Mouse (Mus musculus) neural tube, embryonic 11.5 days (tissue): ENCODE data around the gene Pea15a. TPM values are rescaled to one million over a fixed set of nuclear protein-coding genes. Genes with fewer than 3 reads are reported as not detected.

Experiments used
- ATAC-seq: fragments of 200-750 bp; cut with Nextera tagmentation; 2 replicates; pipeline ENCODE4 v1.8.0; 2017; ENCODE audit warnings: moderate number of reproducible peaks, mild to moderate bottlenecking, moderate TSS enrichment, moderate library complexity; ENCODE audit not compliant: insufficient read depth, low FRiP score, low TSS enrichment
- DNase-seq: peaks from one replicate; pipeline ENCODE4 v3.0.0-alpha.2; 2015; ENCODE audit warnings: low spot score
- H3K27ac ChIP-seq: fragments of 300-500 bp; sonication (generic); 2 replicates; pipeline ENCODE4 v1.5.1; 2014; ENCODE audit warnings: low read depth, mild to moderate bottlenecking, low read length
- H3K27me3 ChIP-seq: fragments of 300-500 bp; sonication (generic); 2 replicates; pipeline ENCODE4 v1.6.1; 2014; ENCODE audit warnings: mild to moderate bottlenecking, low read length, mixed read lengths; ENCODE audit not compliant: control insufficient read depth, insufficient read depth
- H3K36me3 ChIP-seq: fragments of 300-500 bp; sonication (generic); 2 replicates; pipeline ENCODE4 v1.6.1; 2014; ENCODE audit warnings: mild to moderate bottlenecking, low read length, moderate library complexity, mixed read lengths; ENCODE audit not compliant: control insufficient read depth, insufficient read depth
- H3K4me1 ChIP-seq: fragments of 300-500 bp; sonication (generic); 2 replicates; pipeline ENCODE4 v1.6.1; 2014; ENCODE audit warnings: low read length, mixed read lengths; ENCODE audit not compliant: control insufficient read depth, insufficient read depth
- H3K4me2 ChIP-seq: fragments of 300-500 bp; sonication (generic); 2 replicates; pipeline ENCODE4 v1.6.1; 2014; ENCODE audit warnings: low read depth, mild to moderate bottlenecking, moderate library complexity
- H3K4me3 ChIP-seq: fragments of 300-500 bp; sonication (generic); 2 replicates; pipeline ENCODE4 v1.5.1; 2014; ENCODE audit warnings: low read depth, low read length
- H3K9ac ChIP-seq: fragments of 300-500 bp; sonication (generic); 2 replicates; pipeline ENCODE4 v1.6.1; 2014; ENCODE audit warnings: mild to moderate bottlenecking, low read length
- H3K9me3 ChIP-seq: fragments of 300-500 bp; sonication (generic); 2 replicates; pipeline ENCODE4 v1.6.1; 2016; ENCODE audit warnings: low read length; ENCODE audit not compliant: control insufficient read depth
- WGBS: fragments of 180-500 bp; shearing (Covaris S2); extraction: QIAGEN DNeasy Blood & Tissue Kit; methylation state at CpG from one replicate; pipeline ENCODE4 v1.1.7; 2014; 5-methylcytosine and 5-hydroxymethylcytosine counted together
- polyA plus RNA-seq: library from polyadenylated mRNA; unstranded; fragments of >200 nt; fragmentation: Nextera tagmentation; extraction: Ambion mirVana; gene quantifications from 2 replicates; pipeline ENCODE4 v1.2.1, GENCODE M21; 2014

Pea15a gene
- polyA plus RNA-seq, 1 experiment from 2014 or later, result 272 TPM

GRCm38 (mm10) chr1:172155518-172155917 is 51.1 kb downstream of the Pea15a start:
- H3K9me3 ChIP-seq, result no peaks in the 10 kb centered on the region
- ATAC-seq (no peak), DNase-seq (no peak)
- H3K36me3 ChIP-seq, result peaks cover 9% of the 10 kb centered on the region; the same call in 1 of the 2 replicates
- WGBS, result 90% methylated on average over 3 of the region's 3 CpGs
- no peak overlapping the region for H3K4me3 ChIP-seq
- H3K9ac ChIP-seq, result no peak overlapping the region
- no peaks in the 10 kb centered on the region for H3K27me3 ChIP-seq
- H3K27ac ChIP-seq, result no peak overlapping the region
- H3K4me1 ChIP-seq, result no peaks in the 10 kb centered on the region
- no peak overlapping the region for H3K4me2 ChIP-seq

- ATAC-seq, result no peak
- no peaks in the 10 kb centered on the region for H3K9me3 ChIP-seq
- no peaks in the 10 kb centered on the region for H3K27me3 ChIP-seq
- no peaks in the 10 kb centered on the region for H3K4me1 ChIP-seq
- H3K4me3 ChIP-seq, result no peak overlapping the region
- H3K27ac ChIP-seq, result no peak overlapping the region
- DNase-seq, result no peak
- no peak overlapping the region for H3K4me2 ChIP-seq
- H3K9ac ChIP-seq, result no peak overlapping the region
- H3K36me3 ChIP-seq, result peaks cover 9% of the 10 kb centered on the region; the same call in 1 of the 2 replicates
- 91% methylated on average over 3 of the region's 3 CpGs for WGBS
Measured at GRCm38 (mm10) chr1:172154536-172154935, 52.1 kb downstream of the Pea15a start.

GRCm38 (mm10) chr1:172148955-172149815 is 57.4 kb downstream of the Pea15a start:
- no peak overlapping the region; the same call in 1 of the 2 replicates for H3K27ac ChIP-seq
- H3K4me2 ChIP-seq, result peak overlapping the region; percentile 65
- H3K4me1 ChIP-seq, result no peaks in the 10 kb centered on the region
- H3K9ac ChIP-seq, result peak overlapping the region; percentile 99
- peaks cover 7% of the 10 kb centered on the region; the same call in 1 of the 2 replicates for H3K36me3 ChIP-seq
- ATAC-seq (no peak), DNase-seq (no peak)
- no peaks in the 10 kb centered on the region for H3K9me3 ChIP-seq
- 28% methylated on average over 19 of the region's 19 CpGs for WGBS
- no peaks in the 10 kb centered on the region for H3K27me3 ChIP-seq
- peak overlapping the region; percentile 96 for H3K4me3 ChIP-seq

- Histone ChIP-seq H3K36me3 (peaks cover 7% of the 10 kb centered on the region; the same call in 1 of the 2 replicates), H3K9me3 (no peaks in the 10 kb centered on the region), H3K4me3 (peak overlapping the region; percentile 96), H3K4me1 (no peaks in the 10 kb centered on the region), H3K9ac (peak overlapping the region; percentile 99), H3K27me3 (no peaks in the 10 kb centered on the region), H3K27ac (peak overlapping the region; percentile 92), H3K4me2 (peak overlapping the region; percentile 65)
- peak; percentile 71 for ATAC-seq
- peak; percentile 70 for DNase-seq
- under 1% methylated on average over 40 of the region's 40 CpGs for WGBS
Measured at GRCm38 (mm10) chr1:172148279-172148954, 58.2 kb downstream of the Pea15a start.

- WGBS, result under 1% methylated on average over 36 of the region's 42 CpGs
- Histone ChIP-seq H3K9me3 (no peaks in the 10 kb centered on the region), H3K4me2 (peak within 1 kb of the TSS; percentile 65), H3K9ac (peak within 1 kb of the TSS; percentile 99), H3K4me3 (peak within 1 kb of the TSS; percentile 96), H3K27ac (peak within 1 kb of the TSS; percentile 92), H3K27me3 (no peaks in the 10 kb centered on the region), H3K4me1 (no peaks in the 10 kb centered on the region), H3K36me3 (peaks cover 5% of the 10 kb centered on the region; the same call in 1 of the 2 replicates)
- peak; percentile 99 for DNase-seq
- ATAC-seq, result peak; percentile 99
Measured at GRCm38 (mm10) chr1:172147835-172148278, 58.7 kb downstream of the Pea15a start, which contains the start of gene Dcaf8. Dcaf8 (plus strand) TSS chr1:172148084.

Other genes starting within 250 kb of the Pea15a start
- 62.0 and 69.0 TPM in 2 replicates for gene Vangl2, start 178.4 kb downstream of the Pea15a start, polyA plus RNA-seq
- gene Nhlh1, start 149.2 kb downstream of the Pea15a start, polyA plus RNA-seq, result 13.8 and 15.7 TPM in 2 replicates
- gene Copa, start 124.3 kb downstream of the Pea15a start, polyA plus RNA-seq, result 219 and 225 TPM in 2 replicates
- 122 and 132 TPM in 2 replicates for gene Ncstn, start 124.0 kb downstream of the Pea15a start, polyA plus RNA-seq
- gene Pex19, start 80.0 kb downstream of the Pea15a start, polyA plus RNA-seq, result 182 and 185 TPM in 2 replicates
- gene Dcaf8, start 58.7 kb downstream of the Pea15a start, polyA plus RNA-seq, result 105 and 113 TPM in 2 replicates
- 2.2 and 2.5 TPM in 2 replicates for gene Casq1, start 13.1 kb upstream of the Pea15a start, polyA plus RNA-seq
- not detected in 2 replicates for gene Atp1a4, start 51.6 kb upstream of the Pea15a start, polyA plus RNA-seq
- gene Igsf8, start 54.8 kb upstream of the Pea15a start, polyA plus RNA-seq, result 121 and 142 TPM in 2 replicates
- 1.3 and 1.6 TPM in 2 replicates for gene Atp1a2, start 91.3 kb upstream of the Pea15a start, polyA plus RNA-seq
- gene Kcnj9, start 122.5 kb upstream of the Pea15a start, polyA plus RNA-seq, result 0.30 and 0.84 TPM in 2 replicates
- gene Kcnj10, start 134.4 kb upstream of the Pea15a start, polyA plus RNA-seq, result 0.85 and 0.93 TPM in 2 replicates
- gene Pigm, start 169.7 kb upstream of the Pea15a start, polyA plus RNA-seq, result 14.2 and 15.1 TPM in 2 replicates